Mouse (Mus musculus) MEL (cell line): ENCODE data around the gene Igsf23.

Source experiments
- CTCF ChIP-seq, 3 experiments: IDR thresholded peaks in 2 of 3; conservative IDR thresholded peaks in 1 of 3; 2 replicates each; pipeline ENCODE4 v1.5.1; 2011 to 2012; ENCODE audit warnings: low read length in 3 of 3, low read depth in 2 of 3, mild to moderate bottlenecking in 2 of 3, improper control_type of control experiment in 1 of 3, inconsistent platforms in 1 of 3, mixed read lengths in 1 of 3, moderate library complexity in 1 of 3; ENCODE audit not compliant: control insufficient read depth in 1 of 3, insufficient read depth in 1 of 3, poor library complexity in 1 of 3, severe bottlenecking in 1 of 3
- MAX ChIP-seq: IDR thresholded peaks from 2 replicates; pipeline ENCODE4 v1.6.1; 2011; ENCODE audit warnings: low read length, improper control_type of control experiment
- MEF2A ChIP-seq: IDR thresholded peaks from 2 replicates; pipeline ENCODE4 v1.6.1; 2014; ENCODE audit warnings: low read depth, mild to moderate bottlenecking, inconsistent platforms, low read length, improper control_type of control experiment; ENCODE audit not compliant: poor library complexity, insufficient replicate concordance, severe bottlenecking; ENCODE audit errors: extremely low read depth
- MXI1 ChIP-seq: IDR thresholded peaks from 2 replicates; pipeline ENCODE4 v1.6.1; 2011; ENCODE audit warnings: mild to moderate bottlenecking, low read depth, low read length, improper control_type of control experiment
- POLR2A ChIP-seq, 2 experiments: IDR thresholded peaks; 2 replicates each; pipeline ENCODE4 v1.6.1; 2011 to 2012; ENCODE audit warnings: low read length in 2 of 2, mild to moderate bottlenecking in 2 of 2, control low read depth in 1 of 2, improper control_type of control experiment in 1 of 2, low read depth in 1 of 2, moderate library complexity in 1 of 2; ENCODE audit not compliant: control insufficient read depth in 1 of 2, insufficient read depth in 1 of 2, poor library complexity in 1 of 2
- POLR2AphosphoS2 ChIP-seq: IDR thresholded peaks from 2 replicates; pipeline ENCODE4 v1.6.1; 2011; ENCODE audit warnings: low read length, improper control_type of control experiment
- POLR2AphosphoS5 ChIP-seq: IDR thresholded peaks from 2 replicates; pipeline ENCODE4 v1.6.1; 2012; ENCODE audit warnings: low read depth, borderline replicate concordance, mild to moderate bottlenecking, inconsistent platforms, low read length, moderate library complexity, mixed read lengths
- USF1 ChIP-seq: IDR thresholded peaks from 2 replicates; pipeline ENCODE4 v1.6.1; 2014; ENCODE audit warnings: low read depth, mild to moderate bottlenecking, inconsistent platforms, low read length, improper control_type of control experiment, moderate library complexity
- ZNF384 ChIP-seq: IDR thresholded peaks from 2 replicates; pipeline ENCODE4 v1.6.1; 2012; ENCODE audit warnings: low read depth, mild to moderate bottlenecking, inconsistent platforms, low read length, improper control_type of control experiment

- TF ChIP-seq CTCF (IDR thresholded peaks at IDR 0.05 in 2 of 3, conservative IDR thresholded peaks at IDR 0.05 in 1 of 3; ENCODE audit: control insufficient read depth in 1 of 3, insufficient read depth in 1 of 3, low read depth in 2 of 3, low read length in 3 of 3, poor library complexity in 1 of 3, severe bottlenecking in 1 of 3) (no peak), MAX (no peak), POLR2A (IDR thresholded peaks at IDR 0.05; ENCODE audit: control insufficient read depth in 1 of 2, insufficient read depth in 1 of 2, low read depth in 1 of 2, low read length in 2 of 2, poor library complexity in 1 of 2) (no peak), MEF2A (no peak), USF1 (no peak), POLR2AphosphoS2 (no peak), MXI1 (no peak), ZNF384 (no peak), POLR2AphosphoS5 (no peak)
Measured at GRCm38 (mm10) chr7:19925376-19925775, 25.2 kb downstream of the Igsf23 start.
